Mouse (Mus musculus) liver, embryonic 14.5 days (tissue): Measurements from ENCODE around the gene Glb1l.

Experiments used
- CTCF ChIP-seq: IDR thresholded peaks from 2 replicates; pipeline ENCODE4 v1.5.1; 2016; ENCODE audit warnings: antibody characterized with exemption, low read depth, control low read depth
- EP300 ChIP-seq: IDR thresholded peaks from 2 replicates; pipeline ENCODE4 v1.6.1; 2016; ENCODE audit warnings: antibody characterized with exemption, low read depth

GRCm38 (mm10) chr1:75214442-75214841, 3.8 kb upstream of the Glb1l start:
- TF ChIP-seq CTCF, result no peak
- no peak for TF ChIP-seq EP300
